Mouse (Mus musculus) stomach, embryonic 14.5 days (tissue): Measurements from ENCODE around the gene Gh. TPM values are rescaled to one million over a fixed set of nuclear protein-coding genes. Genes with fewer than 3 reads are reported as not detected.

Source experiments
- ATAC-seq: fragments of 200-750 bp; cut with Nextera tagmentation; 2 replicates; pipeline ENCODE4 v1.8.0; 2017; ENCODE audit warnings: low read depth, moderate TSS enrichment; ENCODE audit not compliant: insufficient number of reproducible peaks, insufficient read depth, low FRiP score
- H3K27ac ChIP-seq: fragments of 300-500 bp; sonication (generic); 2 replicates; pipeline ENCODE4 v1.5.1; 2014; ENCODE audit warnings: mild to moderate bottlenecking, low read length, moderate library complexity, mixed read lengths
- H3K27me3 ChIP-seq: fragments of 300-500 bp; sonication (generic); 2 replicates; pipeline ENCODE4 v1.6.1; 2014; ENCODE audit warnings: low read length, control low read depth, mixed read lengths; ENCODE audit not compliant: control insufficient read depth, insufficient read depth
- H3K36me3 ChIP-seq: fragments of 300-500 bp; sonication (generic); 2 replicates; pipeline ENCODE4 v1.6.1; 2014; ENCODE audit warnings: mild to moderate bottlenecking, control low read depth, low read length, moderate library complexity, mixed read lengths; ENCODE audit not compliant: control insufficient read depth, insufficient read depth
- H3K4me1 ChIP-seq: fragments of 300-500 bp; sonication (generic); 2 replicates; pipeline ENCODE4 v1.6.1; 2014; ENCODE audit warnings: low read length, control low read depth, mixed read lengths; ENCODE audit not compliant: control insufficient read depth, insufficient read depth
- H3K4me2 ChIP-seq: fragments of 300-500 bp; sonication (generic); replicated peaks from 2 replicates; pipeline ENCODE4 v1.6.1; 2014; ENCODE audit warnings: low read depth, low read length, control low read depth
- H3K4me3 ChIP-seq: fragments of 300-500 bp; sonication (generic); 2 replicates; pipeline ENCODE4 v1.5.1; 2014; ENCODE audit warnings: low read depth, low read length, control low read depth
- H3K9ac ChIP-seq: fragments of 300-500 bp; sonication (generic); replicated peaks from 2 replicates; pipeline ENCODE4 v1.6.1; 2014; ENCODE audit warnings: low read depth, mild to moderate bottlenecking, control low read depth, low read length, moderate library complexity, mixed read lengths
- H3K9me3 ChIP-seq: fragments of 300-500 bp; sonication (generic); 2 replicates; pipeline ENCODE4 v1.6.1; 2016; ENCODE audit warnings: low read depth, low read length, control low read depth; ENCODE audit not compliant: control insufficient read depth
- WGBS: fragments of 180-500 bp; shearing (Covaris S2); extraction: QIAGEN DNeasy Blood & Tissue Kit; methylation state at CpG from one replicate; pipeline ENCODE4 v1.1.7; 2014; 5-methylcytosine and 5-hydroxymethylcytosine counted together
- polyA plus RNA-seq: library from polyadenylated mRNA; unstranded; fragments of >200 nt; fragmentation: Nextera tagmentation; extraction: Ambion mirVana; gene quantifications from 2 replicates; pipeline ENCODE4 v1.2.1, GENCODE M21; 2014

Gene Gh
- polyA plus RNA-seq, 1 experiment from 2014 or later: not detected

- Histone ChIP-seq H3K4me2 (peak within 1 kb of the TSS; percentile 86), H3K9ac (peak within 1 kb of the TSS; percentile 97), H3K27me3 (no peaks in the 10 kb centered on the region), H3K27ac (peak within 1 kb of the TSS; percentile 98), H3K4me3 (peak within 1 kb of the TSS; percentile 99), H3K36me3 (no peaks in the 10 kb centered on the region; the same call in 1 of the 2 replicates), H3K9me3 (no peaks in the 10 kb centered on the region), H3K4me1 (peaks cover 43% of the 10 kb centered on the region)
- peak; percentile 95 for ATAC-seq
- under 1% methylated on average over 72 of the region's 72 CpGs for WGBS
Measured at GRCm38 (mm10) chr11:106272644-106273310, 28.9 kb downstream of the Gh start, which contains the start of gene Smarcd2. Gene Smarcd2 (minus strand): TSS chr11:106272972.

- Histone ChIP-seq H3K27ac (peak overlapping the region; percentile 98), H3K4me2 (peak overlapping the region; percentile 67), H3K4me3 (peak overlapping the region; percentile 99), H3K9me3 (no peaks in the 10 kb centered on the region), H3K9ac (peak overlapping the region; percentile 97), H3K4me1 (peaks cover 50% of the 10 kb centered on the region), H3K27me3 (no peaks in the 10 kb centered on the region), H3K36me3 (peaks cover under 1% of the 10 kb centered on the region; the same call in 1 of the 2 replicates)
- WGBS: under 1% methylated on average over 41 of the region's 41 CpGs
- ATAC-seq: peak; percentile 19; the same call in 1 of the 2 replicates
Measured at GRCm38 (mm10) chr11:106271794-106272643, 29.6 kb downstream of the Gh start.

- ATAC-seq: no peak
- Histone ChIP-seq H3K4me2 (peak overlapping the region; percentile 67), H3K36me3 (peaks cover 8% of the 10 kb centered on the region; the same call in 1 of the 2 replicates), H3K27me3 (no peaks in the 10 kb centered on the region), H3K27ac (peak overlapping the region; percentile 98), H3K9me3 (no peaks in the 10 kb centered on the region), H3K4me3 (peak overlapping the region; percentile 99), H3K9ac (peak overlapping the region; percentile 97), H3K4me1 (peaks cover 49% of the 10 kb centered on the region)
- 21% methylated on average over 5 of the region's 5 CpGs for WGBS
Measured at GRCm38 (mm10) chr11:106271131-106271793, 30.4 kb downstream of the Gh start.

GRCm38 (mm10) chr11:106269060-106269431 lies 32.6 kb downstream of the Gh start:
- 10% methylated on average over 3 of the region's 3 CpGs for WGBS
- no peak overlapping the region; the same call in 1 of the 2 replicates for H3K9ac ChIP-seq
- ATAC-seq: no peak

GRCm38 (mm10) chr11:106268326-106269059 lies 33.2 kb downstream of the Gh start:
- Histone ChIP-seq H3K36me3 (peaks cover 36% of the 10 kb centered on the region), H3K4me1 (peaks cover 37% of the 10 kb centered on the region), H3K9me3 (no peaks in the 10 kb centered on the region), H3K4me2 (peak overlapping the region; percentile 24), H3K4me3 (peak overlapping the region; percentile 15), H3K27ac (peak overlapping the region; percentile 89), H3K9ac (peak overlapping the region; percentile 14; the same call in 1 of the 2 replicates), H3K27me3 (no peaks in the 10 kb centered on the region)
- 23% methylated on average over 8 of the region's 8 CpGs for WGBS
- ATAC-seq: no peak

More at GRCm38 (mm10) chr11:106269060-106269431, 32.6 kb downstream of the Gh start:
- Histone ChIP-seq H3K4me1 (peaks cover 41% of the 10 kb centered on the region), H3K9me3 (no peaks in the 10 kb centered on the region), H3K4me3 (peak overlapping the region; percentile 15), H3K36me3 (peaks cover 30% of the 10 kb centered on the region), H3K27me3 (no peaks in the 10 kb centered on the region), H3K27ac (peak overlapping the region; percentile 89), H3K4me2 (peak overlapping the region; percentile 24)

GRCm38 (mm10) chr11:106267871-106268270 lies 33.8 kb downstream of the Gh start:
- Histone ChIP-seq H3K9ac (peak overlapping the region; percentile 14; the same call in 1 of the 2 replicates), H3K27ac (peak overlapping the region; percentile 89), H3K4me3 (no peak overlapping the region), H3K36me3 (peaks cover 42% of the 10 kb centered on the region), H3K27me3 (no peaks in the 10 kb centered on the region), H3K4me2 (peak overlapping the region; percentile 24), H3K4me1 (peaks cover 36% of the 10 kb centered on the region), H3K9me3 (no peaks in the 10 kb centered on the region)
- WGBS: 44% methylated on average over 5 of the region's 5 CpGs
- ATAC-seq: no peak

- WGBS: 51% methylated on average over 15 of the region's 15 CpGs
- Histone ChIP-seq H3K9ac (no peak overlapping the region), H3K4me1 (peaks cover 36% of the 10 kb centered on the region), H3K9me3 (no peaks in the 10 kb centered on the region), H3K27ac (peak overlapping the region; percentile 89; the same call in 1 of the 2 replicates), H3K4me3 (no peak overlapping the region), H3K36me3 (peaks cover 47% of the 10 kb centered on the region), H3K4me2 (peak overlapping the region; percentile 24; the same call in 1 of the 2 replicates), H3K27me3 (no peaks in the 10 kb centered on the region)
- ATAC-seq: no peak
Measured at GRCm38 (mm10) chr11:106267311-106267852, 34.3 kb downstream of the Gh start.
